Mouse (Mus musculus): ENCODE results near the gene Cpeb3. TPM values are rescaled to one million over a fixed set of nuclear protein-coding genes. Genes with fewer than 3 reads are reported as not detected.

Gene Cpeb3
- polyA plus RNA-seq, 1 experiment from 2014 or later: 10.4 TPM

GRCm38 (mm10) chr19:37020531-37020930 is 187.9 kb downstream of the Cpeb3 start:
- ATAC-seq: peak; percentile 15; the same call in 1 of the 2 replicates

GRCm38 (mm10) chr19:37018931-37019330 is 189.5 kb downstream of the Cpeb3 start:
- H3K4me2 ChIP-seq (ENCODE audit: low read length): peak overlapping the region; percentile 59
- H3K27ac ChIP-seq (ENCODE audit: low read depth, low read length): no peak overlapping the region
- H3K4me1 ChIP-seq (ENCODE audit: control insufficient read depth, insufficient read depth, low read depth, low read length): peaks cover 3% of the 10 kb centered on the region
- H3K9me3 ChIP-seq (ENCODE audit: control insufficient read depth, low read length): peaks cover 8% of the 10 kb centered on the region
- H3K36me3 ChIP-seq (ENCODE audit: control insufficient read depth, insufficient read depth, low read length): no peaks in the 10 kb centered on the region
- no peaks in the 10 kb centered on the region for H3K27me3 ChIP-seq (replicated peaks; ENCODE audit: control insufficient read depth, insufficient read depth, low read length)
- 66% methylated on average over 5 of the region's 5 CpGs for WGBS
- ATAC-seq: 0 out of 2 replicates have a peak, but pooled peaks have one; percentile 5
- H3K4me3 ChIP-seq (ENCODE audit: low read length): peak overlapping the region; percentile 40
- H3K9ac ChIP-seq (ENCODE audit: low read depth, low read length): 0 out of 2 replicates have a peak overlapping the region, but pooled peaks have one; percentile 9

More at GRCm38 (mm10) chr19:37020531-37020930, 187.9 kb downstream of the Cpeb3 start:
- Histone ChIP-seq H3K4me1 (ENCODE audit: control insufficient read depth, insufficient read depth, low read depth, low read length) (peaks cover 3% of the 10 kb centered on the region), H3K36me3 (ENCODE audit: control insufficient read depth, insufficient read depth, low read length) (0 out of 2 replicates have a peak, but pooled peaks cover 2% of the 10 kb centered on the region), H3K4me2 (ENCODE audit: low read length) (no peak overlapping the region), H3K27ac (ENCODE audit: low read depth, low read length) (no peak overlapping the region), H3K9ac (ENCODE audit: low read depth, low read length) (no peak overlapping the region), H3K9me3 (ENCODE audit: control insufficient read depth, low read length) (peaks cover 8% of the 10 kb centered on the region), H3K4me3 (ENCODE audit: low read length) (no peak overlapping the region), H3K27me3 (replicated peaks; ENCODE audit: control insufficient read depth, insufficient read depth, low read length) (no peaks in the 10 kb centered on the region)
- 64% methylated on average over 5 of the region's 5 CpGs for WGBS

GRCm38 (mm10) chr19:37018411-37018810 is 190.0 kb downstream of the Cpeb3 start:
- Histone ChIP-seq H3K9ac (ENCODE audit: low read depth, low read length) (0 out of 2 replicates have a peak overlapping the region, but pooled peaks have one; percentile 9), H3K27ac (ENCODE audit: low read depth, low read length) (no peak overlapping the region), H3K4me3 (ENCODE audit: low read length) (peak overlapping the region; percentile 40), H3K27me3 (replicated peaks; ENCODE audit: control insufficient read depth, insufficient read depth, low read length) (no peaks in the 10 kb centered on the region), H3K4me2 (ENCODE audit: low read length) (peak overlapping the region; percentile 59), H3K9me3 (ENCODE audit: control insufficient read depth, low read length) (peaks cover 8% of the 10 kb centered on the region), H3K4me1 (ENCODE audit: control insufficient read depth, insufficient read depth, low read depth, low read length) (peaks cover 3% of the 10 kb centered on the region), H3K36me3 (ENCODE audit: control insufficient read depth, insufficient read depth, low read length) (no peaks in the 10 kb centered on the region; the same call in 1 of the 2 replicates)
- WGBS: 6% methylated on average over 25 of the region's 26 CpGs
- ATAC-seq: peak; percentile 90

GRCm38 (mm10) chr19:37016890-37017289 is 191.5 kb downstream of the Cpeb3 start:
- Histone ChIP-seq H3K4me3 (ENCODE audit: low read length) (no peak overlapping the region), H3K27me3 (replicated peaks; ENCODE audit: control insufficient read depth, insufficient read depth, low read length) (no peaks in the 10 kb centered on the region), H3K4me1 (ENCODE audit: control insufficient read depth, insufficient read depth, low read depth, low read length) (no peaks in the 10 kb centered on the region; the same call in 1 of the 2 replicates), H3K9ac (ENCODE audit: low read depth, low read length) (no peak overlapping the region), H3K4me2 (ENCODE audit: low read length) (no peak overlapping the region), H3K9me3 (ENCODE audit: control insufficient read depth, low read length) (peaks cover 8% of the 10 kb centered on the region), H3K27ac (ENCODE audit: low read depth, low read length) (no peak overlapping the region), H3K36me3 (ENCODE audit: control insufficient read depth, insufficient read depth, low read length) (peaks cover 2% of the 10 kb centered on the region; the same call in 1 of the 2 replicates)
- ATAC-seq: no peak
- 98% methylated on average over 6 of the region's 6 CpGs for WGBS

GRCm38 (mm10) chr19:37014173-37014939 is 194.0 kb downstream of the Cpeb3 start:
- peaks cover 8% of the 10 kb centered on the region for H3K9me3 ChIP-seq (ENCODE audit: control insufficient read depth, low read length)
- H3K27me3 ChIP-seq (replicated peaks; ENCODE audit: control insufficient read depth, insufficient read depth, low read length): no peaks in the 10 kb centered on the region
- H3K9ac ChIP-seq (ENCODE audit: low read depth, low read length): no peak overlapping the region
- H3K4me2 ChIP-seq (ENCODE audit: low read length): no peak overlapping the region
- no peak overlapping the region for H3K4me3 ChIP-seq (ENCODE audit: low read length)
- ATAC-seq: no peak
- no peaks in the 10 kb centered on the region for H3K4me1 ChIP-seq (ENCODE audit: control insufficient read depth, insufficient read depth, low read depth, low read length)
- WGBS: 87% methylated on average over 8 of the region's 8 CpGs
- no peak overlapping the region for H3K27ac ChIP-seq (ENCODE audit: low read depth, low read length)
- peaks cover 19% of the 10 kb centered on the region for H3K36me3 ChIP-seq (ENCODE audit: control insufficient read depth, insufficient read depth, low read length)

GRCm38 (mm10) chr19:37013461-37013860 is 194.9 kb downstream of the Cpeb3 start:
- Histone ChIP-seq H3K27me3 (replicated peaks; ENCODE audit: control insufficient read depth, insufficient read depth, low read length) (no peaks in the 10 kb centered on the region), H3K4me1 (ENCODE audit: control insufficient read depth, insufficient read depth, low read depth, low read length) (no peaks in the 10 kb centered on the region), H3K4me2 (ENCODE audit: low read length) (no peak overlapping the region), H3K4me3 (ENCODE audit: low read length) (no peak overlapping the region), H3K9me3 (ENCODE audit: control insufficient read depth, low read length) (peaks cover 8% of the 10 kb centered on the region), H3K9ac (ENCODE audit: low read depth, low read length) (no peak overlapping the region), H3K36me3 (ENCODE audit: control insufficient read depth, insufficient read depth, low read length) (peaks cover 19% of the 10 kb centered on the region), H3K27ac (ENCODE audit: low read depth, low read length) (no peak overlapping the region)
- WGBS: 97% methylated on average over 6 of the region's 6 CpGs
- ATAC-seq: no peak

GRCm38 (mm10) chr19:37009878-37010281 is 198.5 kb downstream of the Cpeb3 start:
- H3K27me3 ChIP-seq (replicated peaks; ENCODE audit: control insufficient read depth, insufficient read depth, low read length): no peaks in the 10 kb centered on the region
- H3K36me3 ChIP-seq (ENCODE audit: control insufficient read depth, insufficient read depth, low read length): peaks cover 28% of the 10 kb centered on the region
- no peaks in the 10 kb centered on the region for H3K4me1 ChIP-seq (ENCODE audit: control insufficient read depth, insufficient read depth, low read depth, low read length)
- no peaks in the 10 kb centered on the region for H3K9me3 ChIP-seq (ENCODE audit: control insufficient read depth, low read length)
- 94% methylated on average over 3 of the region's 3 CpGs for WGBS
- H3K4me3 ChIP-seq (ENCODE audit: low read length): no peak overlapping the region
- ATAC-seq: no peak
- no peak overlapping the region for H3K4me2 ChIP-seq (ENCODE audit: low read length)
- H3K27ac ChIP-seq (ENCODE audit: low read depth, low read length): no peak overlapping the region
- no peak overlapping the region for H3K9ac ChIP-seq (ENCODE audit: low read depth, low read length)

GRCm38 (mm10) chr19:37004557-37004956 is 203.8 kb downstream of the Cpeb3 start:
- ATAC-seq: no peak
- no peaks in the 10 kb centered on the region for H3K9me3 ChIP-seq (ENCODE audit: control insufficient read depth, low read length)
- no peak overlapping the region for H3K4me2 ChIP-seq (ENCODE audit: low read length)
- H3K4me3 ChIP-seq (ENCODE audit: low read length): no peak overlapping the region
- H3K36me3 ChIP-seq (ENCODE audit: control insufficient read depth, insufficient read depth, low read length): peaks cover 28% of the 10 kb centered on the region
- H3K27me3 ChIP-seq (replicated peaks; ENCODE audit: control insufficient read depth, insufficient read depth, low read length): no peaks in the 10 kb centered on the region
- H3K9ac ChIP-seq (ENCODE audit: low read depth, low read length): no peak overlapping the region
- no peak overlapping the region for H3K27ac ChIP-seq (ENCODE audit: low read depth, low read length)
- WGBS: 94% methylated on average over 5 of the region's 5 CpGs
- no peaks in the 10 kb centered on the region for H3K4me1 ChIP-seq (ENCODE audit: control insufficient read depth, insufficient read depth, low read depth, low read length)

Measured in hindbrain, embryonic 16.5 days (tissue).